Mouse (Mus musculus): ENCODE data around the gene Acsl3. TPM values are rescaled to one million over a fixed set of nuclear protein-coding genes. Genes with fewer than 3 reads are reported as not detected.

The Acsl3 gene
- polyA plus RNA-seq, 1 experiment, result 297 TPM

DNA sequence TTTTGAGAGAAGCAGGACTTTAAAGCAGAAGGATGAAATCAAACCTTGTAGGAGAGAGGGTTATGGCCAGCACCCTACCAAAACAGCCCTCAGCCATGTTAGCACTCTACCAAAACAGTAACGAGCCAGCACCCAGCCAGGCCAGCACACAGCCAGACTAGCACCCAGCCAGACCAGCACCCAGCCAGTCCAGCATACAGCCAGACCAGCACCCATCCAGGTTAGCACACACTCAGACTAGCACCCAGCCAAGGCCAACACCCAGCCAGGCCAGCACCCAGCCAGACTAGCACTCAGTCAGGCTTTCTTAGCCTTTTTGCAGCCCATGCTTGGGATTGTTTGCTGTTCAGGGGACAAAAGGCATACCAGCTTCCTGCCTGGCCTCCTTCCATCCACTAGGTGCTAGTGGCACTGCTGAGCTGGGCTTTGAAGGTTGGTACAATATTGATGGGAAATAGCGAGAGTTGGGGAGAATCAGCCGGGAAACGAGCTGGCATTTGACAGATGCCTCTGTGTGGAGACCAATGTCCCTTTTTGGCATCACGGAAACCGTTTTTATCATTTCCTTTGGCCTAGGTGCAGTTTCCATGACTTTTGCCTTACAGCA is 68.1 kb downstream of the Acsl3 start:
- 57% methylated on average over 6 of the region's 6 CpGs for WGBS
- Histone ChIP-seq H3K4me1 (ENCODE audit: control insufficient read depth, insufficient read depth, low read length) (no peaks in the 10 kb centered on the region), H3K4me3 (ENCODE audit: insufficient read depth, low read depth, low read length) (no peak overlapping the region), H3K27ac (ENCODE audit: insufficient read depth, low read depth, low read length) (no peak overlapping the region)
- no peak for TF ChIP-seq POLR2A (IDR thresholded peaks at IDR 0.05; ENCODE audit: insufficient read depth, low read depth, low read length)

- Histone ChIP-seq H3K4me3 (ENCODE audit: insufficient read depth, low read depth, low read length) (no peak overlapping the region), H3K27ac (ENCODE audit: insufficient read depth, low read depth, low read length) (no peak overlapping the region), H3K4me1 (ENCODE audit: control insufficient read depth, insufficient read depth, low read length) (no peaks in the 10 kb centered on the region)
- 57% methylated on average over 9 of the region's 9 CpGs for WGBS
- TF ChIP-seq POLR2A (IDR thresholded peaks at IDR 0.05; ENCODE audit: insufficient read depth, low read depth, low read length) (no peak), CTCF (IDR thresholded peaks at IDR 0.05; ENCODE audit: insufficient read depth, low read depth, low read length) (no peak)
These were observed 72.6 kb downstream of the Acsl3 start for GRCm38 (mm10) chr1:78730114-78730720.

DNA sequence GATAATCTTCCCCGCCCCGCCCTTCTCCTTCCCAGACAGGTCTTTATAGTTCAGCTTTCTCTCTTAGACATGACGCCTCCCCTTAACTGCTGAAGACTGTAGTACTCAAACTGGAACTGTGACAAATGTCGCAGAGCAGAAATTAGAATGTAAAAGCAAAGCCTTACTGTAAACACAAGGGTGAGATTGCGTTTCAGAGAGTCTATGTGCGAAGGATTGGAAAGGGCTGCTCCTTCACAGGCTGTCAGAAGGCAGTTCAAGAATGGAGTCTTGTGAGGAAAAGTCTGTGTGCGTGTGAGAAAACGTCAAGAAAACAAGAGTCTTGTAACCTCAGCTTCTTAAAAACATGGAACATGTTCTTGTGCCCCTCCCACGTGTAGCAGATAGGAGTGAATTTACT is 74.7 kb downstream of the Acsl3 start:
- Histone ChIP-seq H3K4me1 (ENCODE audit: control insufficient read depth, insufficient read depth, low read length) (no peaks in the 10 kb centered on the region), H3K27ac (ENCODE audit: insufficient read depth, low read depth, low read length) (no peak overlapping the region), H3K4me3 (ENCODE audit: insufficient read depth, low read depth, low read length) (no peak overlapping the region)
- WGBS, result 89% methylated on average over 9 of the region's 9 CpGs
- no peak for TF ChIP-seq CTCF (IDR thresholded peaks at IDR 0.05; ENCODE audit: insufficient read depth, low read depth, low read length)
- TF ChIP-seq POLR2A (IDR thresholded peaks at IDR 0.05; ENCODE audit: insufficient read depth, low read depth, low read length), result no peak

GRCm38 (mm10) chr1:78734261-78735000 is 76.8 kb downstream of the Acsl3 start:
- WGBS, result 76% methylated on average over 17 of the region's 17 CpGs
- no peak for TF ChIP-seq CTCF (IDR thresholded peaks at IDR 0.05; ENCODE audit: insufficient read depth, low read depth, low read length)
- no peak for TF ChIP-seq POLR2A (IDR thresholded peaks at IDR 0.05; ENCODE audit: insufficient read depth, low read depth, low read length)
- no peak overlapping the region for H3K27ac ChIP-seq (ENCODE audit: insufficient read depth, low read depth, low read length)
- H3K4me1 ChIP-seq (ENCODE audit: control insufficient read depth, insufficient read depth, low read length), result no peaks in the 10 kb centered on the region
- H3K4me3 ChIP-seq (ENCODE audit: insufficient read depth, low read depth, low read length), result no peak overlapping the region

DNA sequence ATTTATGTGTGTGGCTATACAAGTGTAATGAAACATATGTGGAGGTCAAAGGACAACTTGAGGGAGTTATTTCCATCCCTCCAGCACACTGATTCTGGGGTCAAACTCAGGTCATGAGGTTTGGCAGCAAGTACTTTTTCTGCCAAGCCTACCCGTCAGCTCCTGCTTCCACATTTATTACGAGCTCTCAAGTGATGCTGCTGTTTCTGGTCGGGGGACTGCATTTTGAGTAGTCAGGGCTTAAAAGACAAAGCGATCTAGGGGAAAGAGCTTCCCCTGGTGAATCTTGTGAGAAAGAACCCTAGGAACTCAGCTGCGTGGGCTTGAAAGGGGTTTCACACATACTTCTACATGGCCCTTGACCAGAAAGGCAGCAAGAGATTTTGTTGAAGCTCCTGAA is 80.0 kb downstream of the Acsl3 start:
- Histone ChIP-seq H3K4me3 (ENCODE audit: insufficient read depth, low read depth, low read length) (no peak overlapping the region), H3K4me1 (ENCODE audit: control insufficient read depth, insufficient read depth, low read length) (no peaks in the 10 kb centered on the region), H3K27ac (ENCODE audit: insufficient read depth, low read depth, low read length) (no peak overlapping the region)
- TF ChIP-seq POLR2A (IDR thresholded peaks at IDR 0.05; ENCODE audit: insufficient read depth, low read depth, low read length) (no peak), CTCF (IDR thresholded peaks at IDR 0.05; ENCODE audit: insufficient read depth, low read depth, low read length) (no peak)
- WGBS, result 75% methylated on average over 5 of the region's 5 CpGs

GRCm38 (mm10) chr1:78740676-78741075 is 83.1 kb downstream of the Acsl3 start:
- no peak overlapping the region for H3K4me3 ChIP-seq (ENCODE audit: insufficient read depth, low read depth, low read length)

GRCm38 (mm10) chr1:78742198-78742597 is 84.6 kb downstream of the Acsl3 start:
- 72% methylated on average over 12 of the region's 12 CpGs for WGBS
- TF ChIP-seq CTCF (IDR thresholded peaks at IDR 0.05; ENCODE audit: insufficient read depth, low read depth, low read length), result no peak
- no peak for TF ChIP-seq POLR2A (IDR thresholded peaks at IDR 0.05; ENCODE audit: insufficient read depth, low read depth, low read length)
- Histone ChIP-seq H3K4me1 (ENCODE audit: control insufficient read depth, insufficient read depth, low read length) (no peaks in the 10 kb centered on the region), H3K4me3 (ENCODE audit: insufficient read depth, low read depth, low read length) (no peak overlapping the region), H3K27ac (ENCODE audit: insufficient read depth, low read depth, low read length) (no peak overlapping the region)

More at GRCm38 (mm10) chr1:78740676-78741075, 83.1 kb downstream of the Acsl3 start:
- no peak for TF ChIP-seq POLR2A (IDR thresholded peaks at IDR 0.05; ENCODE audit: insufficient read depth, low read depth, low read length)
- no peak for TF ChIP-seq CTCF (IDR thresholded peaks at IDR 0.05; ENCODE audit: insufficient read depth, low read depth, low read length)
- no peak overlapping the region for H3K27ac ChIP-seq (ENCODE audit: insufficient read depth, low read depth, low read length)
- WGBS, result 70% methylated on average over 11 of the region's 11 CpGs
- no peaks in the 10 kb centered on the region for H3K4me1 ChIP-seq (ENCODE audit: control insufficient read depth, insufficient read depth, low read length)

- no peak overlapping the region for H3K27ac ChIP-seq (ENCODE audit: insufficient read depth, low read depth, low read length)
- H3K4me3 ChIP-seq (ENCODE audit: insufficient read depth, low read depth, low read length), result no peak overlapping the region
- TF ChIP-seq CTCF (IDR thresholded peaks at IDR 0.05; ENCODE audit: insufficient read depth, low read depth, low read length) (no peak), POLR2A (IDR thresholded peaks at IDR 0.05; ENCODE audit: insufficient read depth, low read depth, low read length) (no peak)
- no peaks in the 10 kb centered on the region for H3K4me1 ChIP-seq (ENCODE audit: control insufficient read depth, insufficient read depth, low read length)
- 95% methylated on average over 4 of the region's 4 CpGs for WGBS
These were observed 85.7 kb downstream of the Acsl3 start for GRCm38 (mm10) chr1:78743318-78743717.

- H3K4me3 ChIP-seq (ENCODE audit: insufficient read depth, low read depth, low read length), result no peak overlapping the region
- peak overlapping the region; percentile 59 for H3K27ac ChIP-seq (ENCODE audit: insufficient read depth, low read depth, low read length)
- 29% methylated on average over 5 of the region's 5 CpGs for WGBS
- H3K4me1 ChIP-seq (ENCODE audit: control insufficient read depth, insufficient read depth, low read length), result no peaks in the 10 kb centered on the region
- no peak for TF ChIP-seq CTCF (IDR thresholded peaks at IDR 0.05; ENCODE audit: insufficient read depth, low read depth, low read length)
- no peak for TF ChIP-seq POLR2A (IDR thresholded peaks at IDR 0.05; ENCODE audit: insufficient read depth, low read depth, low read length)
These were observed 87.7 kb downstream of the Acsl3 start for GRCm38 (mm10) chr1:78745230-78745777.

Other genes starting within 250 kb of the Acsl3 start
- not detected in 2 replicates for gene Farsb, start 168.9 kb upstream of the Acsl3 start, polyA plus RNA-seq (2012; ENCODE audit: insufficient read depth, insufficient read length, low replicate concordance, missing spikeins)
- not detected in 2 replicates for gene Mogat1, start 146.8 kb upstream of the Acsl3 start, polyA plus RNA-seq (2012; ENCODE audit: insufficient read depth, insufficient read length, low replicate concordance, missing spikeins)
- gene BC035947, start 145.7 kb upstream of the Acsl3 start, polyA plus RNA-seq (2012; ENCODE audit: insufficient read depth, insufficient read length, low replicate concordance, missing spikeins), result not detected in 2 replicates
- not detected in 2 replicates for gene Utp14b, start 213 bp downstream of the Acsl3 start, polyA plus RNA-seq (2012; ENCODE audit: insufficient read depth, insufficient read length, low replicate concordance, missing spikeins)
- gene Kcne4, start 158.9 kb downstream of the Acsl3 start, polyA plus RNA-seq (2012; ENCODE audit: insufficient read depth, insufficient read length, low replicate concordance, missing spikeins), result not detected in 2 replicates